Mouse (Mus musculus): ENCODE measurements at regions not wholly inside any gene's neighbourhood (a gene's known extent, or its start where the extent isn't known, plus 50 kb on each side); places are given as distances from the start of the nearest gene placed in this dataset.

DNA sequence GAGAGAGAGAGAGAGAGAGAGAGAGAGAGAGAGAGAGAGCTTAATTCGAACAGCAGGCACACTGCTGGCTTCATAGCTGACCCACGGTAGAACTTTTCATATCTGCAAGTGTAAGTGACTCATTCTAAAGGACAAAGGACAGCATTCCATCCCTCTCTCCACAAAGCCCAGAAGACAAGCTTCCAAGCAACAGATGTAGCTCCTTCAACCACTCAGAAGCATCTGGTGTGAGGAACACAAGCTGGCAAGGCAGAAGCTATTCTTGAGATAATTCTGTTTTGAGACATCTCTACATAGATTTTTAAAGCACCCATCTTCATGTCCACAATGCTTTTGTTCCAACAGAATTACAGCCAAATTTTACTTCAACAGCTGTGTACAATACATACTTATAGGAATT, 294.2 kb upstream of the Gria1 start:
- H3K9ac ChIP-seq (replicated peaks; ENCODE audit: low read length) = no peak overlapping the region
- H3K36me3 ChIP-seq (ENCODE audit: insufficient read depth, low read length) = no peaks in the 10 kb centered on the region
- ATAC-seq (no peak), DNase-seq (ENCODE audit: low spot score) (no peak)
- no peak for TF ChIP-seq CTCF (IDR thresholded peaks at IDR 0.05; ENCODE audit: low read depth)
- H3K27me3 ChIP-seq (ENCODE audit: insufficient read depth, low read length) = no peaks in the 10 kb centered on the region
- no peaks in the 10 kb centered on the region for H3K9me3 ChIP-seq (ENCODE audit: low read length)
- H3K27ac ChIP-seq = no peak overlapping the region
- H3K4me1 ChIP-seq (ENCODE audit: insufficient read depth, low read length) = no peaks in the 10 kb centered on the region
- H3K4me3 ChIP-seq (ENCODE audit: low read length) = no peak overlapping the region
- H3K4me2 ChIP-seq (ENCODE audit: low read depth, low read length) = no peak overlapping the region
- 90% methylated on average over 2 of the region's 2 CpGs for WGBS

DNA sequence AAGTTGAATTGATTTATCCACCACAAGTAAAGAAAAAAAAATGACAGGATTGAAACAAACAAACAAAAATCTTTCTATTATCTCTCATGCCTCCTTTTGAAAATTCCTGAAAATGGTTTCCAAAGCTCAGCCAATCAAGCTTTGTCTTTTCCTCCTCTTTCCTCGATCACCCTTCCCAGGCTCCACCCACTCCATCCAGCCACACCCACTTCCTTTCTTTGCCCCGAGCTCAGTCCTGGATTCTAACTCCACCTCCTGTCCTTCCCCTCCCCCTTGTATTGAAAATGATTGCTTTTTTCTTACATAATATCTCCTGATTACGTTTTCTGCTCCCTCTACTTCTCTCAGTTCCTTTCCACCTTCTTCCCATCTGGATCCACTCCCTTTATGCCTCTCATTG, 286.0 kb upstream of the Gria1 start:
- Histone ChIP-seq H3K27ac (no peak overlapping the region), H3K4me3 (ENCODE audit: low read length) (no peak overlapping the region), H3K27me3 (ENCODE audit: insufficient read depth, low read length) (no peaks in the 10 kb centered on the region), H3K9ac (replicated peaks; ENCODE audit: low read length) (no peak overlapping the region), H3K36me3 (ENCODE audit: insufficient read depth, low read length) (no peaks in the 10 kb centered on the region), H3K4me1 (ENCODE audit: insufficient read depth, low read length) (no peaks in the 10 kb centered on the region), H3K9me3 (ENCODE audit: low read length) (no peaks in the 10 kb centered on the region), H3K4me2 (ENCODE audit: low read depth, low read length) (no peak overlapping the region)
- ATAC-seq (no peak), DNase-seq (ENCODE audit: low spot score) (no peak)
- 56% methylated on average over 3 of the region's 3 CpGs for WGBS
- no peak for TF ChIP-seq CTCF (IDR thresholded peaks at IDR 0.05; ENCODE audit: low read depth)

DNA sequence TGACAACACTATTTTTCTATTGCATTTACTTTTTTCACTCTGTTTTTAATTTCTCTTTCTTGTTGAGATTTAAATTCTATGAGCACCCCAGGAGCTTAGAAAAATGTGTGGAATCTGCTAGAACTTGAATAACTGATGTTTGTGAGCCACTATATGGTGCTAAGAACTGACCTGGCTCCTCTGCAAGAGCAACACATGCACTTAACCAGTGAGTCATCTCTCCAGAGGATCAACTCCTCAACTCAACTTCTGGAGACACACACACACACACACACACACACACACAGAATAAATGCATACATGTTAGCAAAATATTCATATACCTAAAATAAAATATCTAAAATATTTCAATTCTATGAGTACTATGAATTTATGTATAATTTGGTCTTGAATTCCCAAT, 285.0 kb upstream of the Gria1 start:
- Histone ChIP-seq H3K9me3 (ENCODE audit: low read length) (no peaks in the 10 kb centered on the region), H3K4me3 (ENCODE audit: low read length) (no peak overlapping the region), H3K4me1 (ENCODE audit: insufficient read depth, low read length) (no peaks in the 10 kb centered on the region), H3K4me2 (ENCODE audit: low read depth, low read length) (no peak overlapping the region), H3K9ac (replicated peaks; ENCODE audit: low read length) (no peak overlapping the region), H3K27me3 (ENCODE audit: insufficient read depth, low read length) (no peaks in the 10 kb centered on the region), H3K36me3 (ENCODE audit: insufficient read depth, low read length) (no peaks in the 10 kb centered on the region), H3K27ac (no peak overlapping the region)
- no peak for DNase-seq (ENCODE audit: low spot score)
- ATAC-seq = no peak
- TF ChIP-seq CTCF (IDR thresholded peaks at IDR 0.05; ENCODE audit: low read depth) = no peak

DNA sequence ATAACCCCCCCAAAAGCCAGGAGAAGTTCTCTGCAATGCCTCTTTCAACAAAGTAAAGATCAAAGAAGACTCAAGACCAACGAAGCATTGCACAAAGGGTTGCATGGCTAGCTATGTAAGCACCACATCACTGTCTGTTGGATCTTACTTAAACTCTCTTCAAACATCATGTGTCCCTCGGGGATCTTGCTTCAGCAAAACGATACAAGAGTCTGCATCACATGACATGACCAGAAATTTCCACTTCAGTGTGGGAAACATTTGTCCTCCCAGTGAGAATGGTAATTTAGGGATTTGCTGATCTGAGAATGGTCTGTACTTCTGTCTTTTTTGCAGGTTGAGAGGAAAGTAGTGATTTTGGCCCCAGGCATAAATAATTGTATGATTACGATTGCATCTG, 283.6 kb upstream of the Gria1 start:
- Histone ChIP-seq H3K4me2 (ENCODE audit: low read depth, low read length) (no peak overlapping the region), H3K4me3 (ENCODE audit: low read length) (no peak overlapping the region), H3K9ac (replicated peaks; ENCODE audit: low read length) (no peak overlapping the region), H3K9me3 (ENCODE audit: low read length) (no peaks in the 10 kb centered on the region), H3K27ac (no peak overlapping the region), H3K4me1 (ENCODE audit: insufficient read depth, low read length) (no peaks in the 10 kb centered on the region), H3K27me3 (ENCODE audit: insufficient read depth, low read length) (no peaks in the 10 kb centered on the region), H3K36me3 (ENCODE audit: insufficient read depth, low read length) (no peaks in the 10 kb centered on the region)
- 65% methylated on average over 4 of the region's 4 CpGs for WGBS
- ATAC-seq (no peak), DNase-seq (ENCODE audit: low spot score) (no peak)
- no peak for TF ChIP-seq CTCF (IDR thresholded peaks at IDR 0.05; ENCODE audit: low read depth)

DNA sequence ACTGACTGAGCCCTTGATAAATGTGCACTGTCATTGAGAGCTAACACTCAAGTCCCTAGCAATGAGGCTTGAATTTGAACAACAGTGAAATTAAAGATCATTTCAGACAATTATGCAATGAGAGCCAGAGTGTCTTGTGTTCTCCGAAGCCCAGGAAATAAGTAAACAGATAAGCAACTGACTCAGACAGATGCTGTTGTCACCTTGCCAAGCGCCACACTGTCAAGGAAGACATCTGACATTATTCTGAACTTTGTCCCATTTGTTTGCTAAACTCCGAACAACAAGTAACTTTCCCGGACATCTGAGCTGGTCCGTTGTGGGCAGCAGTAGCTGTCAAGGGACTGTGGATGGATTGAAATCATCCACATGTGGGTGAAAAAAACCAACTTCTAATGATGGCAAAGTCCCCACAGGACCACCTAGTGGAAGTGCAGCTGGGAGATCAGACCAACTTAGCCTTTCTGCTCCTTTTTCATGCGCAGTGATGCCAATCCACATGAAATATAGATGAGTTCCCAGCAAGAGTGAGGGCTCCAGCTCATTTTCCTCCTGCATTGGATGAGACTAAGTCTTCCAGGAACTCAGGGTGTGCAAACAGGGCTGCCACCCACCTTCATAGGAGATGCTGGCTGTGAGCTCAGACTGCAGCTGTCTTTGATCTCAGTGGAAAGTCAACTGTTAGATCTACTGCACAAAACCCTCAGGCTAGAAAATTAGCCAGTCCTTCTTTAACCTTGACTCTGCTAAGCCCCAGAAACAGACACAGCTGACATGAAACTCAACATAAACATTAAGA, 282.8 kb upstream of the Gria1 start:
- Histone ChIP-seq H3K36me3 (ENCODE audit: insufficient read depth, low read length) (no peaks in the 10 kb centered on the region), H3K27ac (no peak overlapping the region), H3K9me3 (ENCODE audit: low read length) (no peaks in the 10 kb centered on the region), H3K9ac (replicated peaks; ENCODE audit: low read length) (no peak overlapping the region), H3K27me3 (ENCODE audit: insufficient read depth, low read length) (no peaks in the 10 kb centered on the region), H3K4me1 (ENCODE audit: insufficient read depth, low read length) (no peaks in the 10 kb centered on the region), H3K4me2 (ENCODE audit: low read depth, low read length) (no peak overlapping the region), H3K4me3 (ENCODE audit: low read length) (no peak overlapping the region)
- DNase-seq (ENCODE audit: low spot score) (no peak), ATAC-seq (no peak)
- WGBS = 65% methylated on average over 6 of the region's 6 CpGs
- TF ChIP-seq CTCF (IDR thresholded peaks at IDR 0.05; ENCODE audit: low read depth) = no peak

DNA sequence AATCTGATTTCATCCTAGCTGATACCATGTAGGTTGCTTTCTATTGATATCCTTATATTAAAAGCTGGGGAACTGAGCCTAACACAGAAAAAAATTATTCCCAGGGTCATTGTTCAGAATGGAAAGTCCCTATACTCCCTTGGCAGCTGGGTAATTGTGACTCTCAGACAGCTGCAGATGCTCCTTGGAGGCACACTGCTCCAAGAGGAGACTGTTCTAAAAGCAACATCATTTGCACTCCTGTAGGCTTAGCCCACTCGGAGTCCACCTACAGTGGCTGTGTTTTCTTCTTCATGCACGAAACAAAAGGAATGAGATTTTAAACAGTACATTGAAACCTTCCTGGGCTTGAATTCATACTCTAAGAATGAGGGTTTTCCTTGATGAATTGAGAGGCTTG, 269.3 kb upstream of the Gria1 start:
- 38% methylated on average over 2 of the region's 2 CpGs for WGBS
- DNase-seq (ENCODE audit: low spot score) = no peak
- Histone ChIP-seq H3K4me1 (ENCODE audit: insufficient read depth, low read length) (no peaks in the 10 kb centered on the region), H3K4me3 (ENCODE audit: low read length) (no peak overlapping the region), H3K36me3 (ENCODE audit: insufficient read depth, low read length) (no peaks in the 10 kb centered on the region), H3K27ac (no peak overlapping the region), H3K4me2 (ENCODE audit: low read depth, low read length) (no peak overlapping the region), H3K9me3 (ENCODE audit: low read length) (no peaks in the 10 kb centered on the region), H3K27me3 (ENCODE audit: insufficient read depth, low read length) (no peaks in the 10 kb centered on the region), H3K9ac (replicated peaks; ENCODE audit: low read length) (no peak overlapping the region)
- ATAC-seq = no peak
- TF ChIP-seq CTCF (IDR thresholded peaks at IDR 0.05; ENCODE audit: low read depth) = no peak

DNA sequence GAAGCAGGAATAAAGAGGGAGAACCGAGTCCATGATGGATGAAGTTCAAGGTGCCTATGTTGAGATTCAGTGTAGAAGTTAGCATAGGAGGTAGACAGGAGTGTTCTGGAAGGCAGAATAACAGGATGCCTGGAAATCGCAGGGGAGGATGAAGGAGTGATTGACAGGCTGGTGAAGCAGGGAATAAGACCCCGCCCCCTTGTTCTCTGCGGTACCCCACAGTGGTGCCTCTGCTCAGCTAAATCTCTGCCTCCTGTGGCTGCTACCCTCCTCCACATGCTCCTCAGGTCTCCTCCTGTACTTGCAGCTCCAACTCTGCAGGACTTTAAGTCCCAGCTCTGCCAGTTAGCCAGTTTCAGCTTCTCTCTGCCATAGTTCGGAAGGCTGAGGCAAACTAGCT, 261.2 kb upstream of the Gria1 start:
- no peak overlapping the region for H3K9ac ChIP-seq (replicated peaks; ENCODE audit: low read length)
- DNase-seq (ENCODE audit: low spot score) = no peak
- TF ChIP-seq CTCF (IDR thresholded peaks at IDR 0.05; ENCODE audit: low read depth) = no peak

More for the DNA sequence above, 261.2 kb upstream of the Gria1 start:
- no peak overlapping the region for H3K4me2 ChIP-seq (ENCODE audit: low read depth, low read length)
- H3K36me3 ChIP-seq (ENCODE audit: insufficient read depth, low read length) = no peaks in the 10 kb centered on the region
- ATAC-seq = no peak
- no peaks in the 10 kb centered on the region for H3K9me3 ChIP-seq (ENCODE audit: low read length)
- no peaks in the 10 kb centered on the region for H3K27me3 ChIP-seq (ENCODE audit: insufficient read depth, low read length)
- no peaks in the 10 kb centered on the region for H3K4me1 ChIP-seq (ENCODE audit: insufficient read depth, low read length)
- no peak overlapping the region for H3K4me3 ChIP-seq (ENCODE audit: low read length)
- 24% methylated on average over 5 of the region's 5 CpGs for WGBS
- H3K27ac ChIP-seq = no peak overlapping the region
